Mouse (Mus musculus): Measurements from ENCODE around the gene Fgfr2. TPM values are rescaled to one million over a fixed set of nuclear protein-coding genes. Genes with fewer than 3 reads are reported as not detected.

The Fgfr2 gene
- polyA plus RNA-seq, 1 experiment = 0.17 TPM

- TF ChIP-seq TCF12 (IDR thresholded peaks at IDR 0.05; ENCODE audit: insufficient read depth, poor library complexity, severe bottlenecking) = no peak
- TF ChIP-seq USF1 (IDR thresholded peaks at IDR 0.05; ENCODE audit: low read depth) = no peak
- TF ChIP-seq SRF (IDR thresholded peaks at IDR 0.05; ENCODE audit: control insufficient read depth, insufficient read length, low read depth) = no peak
- no peak for TF ChIP-seq E2F4 (IDR thresholded peaks at IDR 0.05; ENCODE audit: insufficient read depth)
- TF ChIP-seq MYOD1 (IDR thresholded peaks at IDR 0.05; ENCODE audit: control insufficient read depth in 1 of 3, insufficient read length in 2 of 3, low read depth in 2 of 3) = no peak
- no peak for TF ChIP-seq MYOG (IDR thresholded peaks at IDR 0.05; ENCODE audit: control insufficient read depth in 1 of 3, insufficient read depth in 1 of 3, insufficient read length in 2 of 3, low read depth in 2 of 3)
- no peak for TF ChIP-seq POLR2AphosphoS2 (IDR thresholded peaks at IDR 0.05; ENCODE audit: insufficient read length, low read depth)
- TF ChIP-seq POLR2A (IDR thresholded peaks at IDR 0.05; ENCODE audit: insufficient read length, low read depth) = no peak
- no peak for TF ChIP-seq MAX (IDR thresholded peaks at IDR 0.05; ENCODE audit: low read depth)
- no peak for TF ChIP-seq TCF3 (IDR thresholded peaks at IDR 0.05; ENCODE audit: insufficient read length, low read depth)
- TF ChIP-seq REST (IDR thresholded peaks at IDR 0.05; ENCODE audit: insufficient read depth, insufficient read length) = no peak
- TF ChIP-seq CEBPB (IDR thresholded peaks at IDR 0.05; ENCODE audit: insufficient read depth, poor library complexity, severe bottlenecking) = no peak
- H3K4me3 ChIP-seq = no peak overlapping the region
- H3K36me3 ChIP-seq (ENCODE audit: control insufficient read depth, insufficient read depth) = no peaks in the 10 kb centered on the region
- H3ac ChIP-seq (ENCODE audit: control insufficient read depth, insufficient read length) = no peak overlapping the region
- H3K4me2 ChIP-seq (ENCODE audit: low read depth) = no peak overlapping the region
- H3K27me3 ChIP-seq (ENCODE audit: control insufficient read depth, insufficient read depth, insufficient read length) = no peaks in the 10 kb centered on the region
- H3K79me2 ChIP-seq (ENCODE audit: control insufficient read depth, insufficient read depth) = no peaks in the 10 kb centered on the region
These were observed 891.7 kb downstream of the Fgfr2 start for GRCm38 (mm10) chr7:132231476-132231875.

GRCm38 (mm10) chr7:132230961-132231360, 892.2 kb downstream of the Fgfr2 start:
- Histone ChIP-seq H3K4me2 (ENCODE audit: low read depth) (no peak overlapping the region), H3ac (ENCODE audit: control insufficient read depth, insufficient read length) (no peak overlapping the region), H3K4me3 (no peak overlapping the region), H3K79me2 (ENCODE audit: control insufficient read depth, insufficient read depth) (no peaks in the 10 kb centered on the region), H3K27me3 (ENCODE audit: control insufficient read depth, insufficient read depth, insufficient read length) (no peaks in the 10 kb centered on the region), H3K36me3 (ENCODE audit: control insufficient read depth, insufficient read depth) (no peaks in the 10 kb centered on the region)
- TF ChIP-seq SRF (IDR thresholded peaks at IDR 0.05; ENCODE audit: control insufficient read depth, insufficient read length, low read depth) (no peak), POLR2AphosphoS2 (IDR thresholded peaks at IDR 0.05; ENCODE audit: insufficient read length, low read depth) (no peak), MYOG (IDR thresholded peaks at IDR 0.05; ENCODE audit: control insufficient read depth in 1 of 3, insufficient read depth in 1 of 3, insufficient read length in 2 of 3, low read depth in 2 of 3) (no peak), REST (IDR thresholded peaks at IDR 0.05; ENCODE audit: insufficient read depth, insufficient read length) (no peak), CEBPB (IDR thresholded peaks at IDR 0.05; ENCODE audit: insufficient read depth, poor library complexity, severe bottlenecking) (no peak), MYOD1 (IDR thresholded peaks at IDR 0.05; ENCODE audit: control insufficient read depth in 1 of 3, insufficient read length in 2 of 3, low read depth in 2 of 3) (no peak), E2F4 (IDR thresholded peaks at IDR 0.05; ENCODE audit: insufficient read depth) (no peak), TCF12 (IDR thresholded peaks at IDR 0.05; ENCODE audit: insufficient read depth, poor library complexity, severe bottlenecking) (no peak), TCF3 (IDR thresholded peaks at IDR 0.05; ENCODE audit: insufficient read length, low read depth) (no peak), POLR2A (IDR thresholded peaks at IDR 0.05; ENCODE audit: insufficient read length, low read depth) (no peak), MAX (IDR thresholded peaks at IDR 0.05; ENCODE audit: low read depth) (no peak), USF1 (IDR thresholded peaks at IDR 0.05; ENCODE audit: low read depth) (no peak)

GRCm38 (mm10) chr7:132227075-132227640, 896.0 kb downstream of the Fgfr2 start:
- Histone ChIP-seq H3K36me3 (ENCODE audit: control insufficient read depth, insufficient read depth) (no peaks in the 10 kb centered on the region), H3K79me2 (ENCODE audit: control insufficient read depth, insufficient read depth) (no peaks in the 10 kb centered on the region), H3ac (ENCODE audit: control insufficient read depth, insufficient read length) (no peak overlapping the region), H3K4me2 (ENCODE audit: low read depth) (no peak overlapping the region), H3K27me3 (ENCODE audit: control insufficient read depth, insufficient read depth, insufficient read length) (peaks cover 13% of the 10 kb centered on the region), H3K4me3 (no peak overlapping the region)
- TF ChIP-seq SRF (IDR thresholded peaks at IDR 0.05; ENCODE audit: control insufficient read depth, insufficient read length, low read depth) = no peak
- TF ChIP-seq POLR2A (IDR thresholded peaks at IDR 0.05; ENCODE audit: insufficient read length, low read depth) = no peak
- TF ChIP-seq TCF3 (IDR thresholded peaks at IDR 0.05; ENCODE audit: insufficient read length, low read depth) = no peak
- no peak for TF ChIP-seq CEBPB (IDR thresholded peaks at IDR 0.05; ENCODE audit: insufficient read depth, poor library complexity, severe bottlenecking)
- no peak for TF ChIP-seq MYOD1 (IDR thresholded peaks at IDR 0.05; ENCODE audit: control insufficient read depth in 1 of 3, insufficient read length in 2 of 3, low read depth in 2 of 3)
- no peak for TF ChIP-seq E2F4 (IDR thresholded peaks at IDR 0.05; ENCODE audit: insufficient read depth)
- TF ChIP-seq USF1 (IDR thresholded peaks at IDR 0.05; ENCODE audit: low read depth) = no peak
- TF ChIP-seq POLR2AphosphoS2 (IDR thresholded peaks at IDR 0.05; ENCODE audit: insufficient read length, low read depth) = no peak
- TF ChIP-seq REST (IDR thresholded peaks at IDR 0.05; ENCODE audit: insufficient read depth, insufficient read length) = no peak
- no peak for TF ChIP-seq MYOG (IDR thresholded peaks at IDR 0.05; ENCODE audit: control insufficient read depth in 1 of 3, insufficient read depth in 1 of 3, insufficient read length in 2 of 3, low read depth in 2 of 3)
- TF ChIP-seq MAX (IDR thresholded peaks at IDR 0.05; ENCODE audit: low read depth) = no peak
- no peak for TF ChIP-seq TCF12 (IDR thresholded peaks at IDR 0.05; ENCODE audit: insufficient read depth, poor library complexity, severe bottlenecking)

- Histone ChIP-seq H3K27me3 (ENCODE audit: control insufficient read depth, insufficient read depth, insufficient read length) (peaks cover 13% of the 10 kb centered on the region), H3ac (ENCODE audit: control insufficient read depth, insufficient read length) (no peak overlapping the region), H3K4me3 (no peak overlapping the region), H3K4me2 (ENCODE audit: low read depth) (no peak overlapping the region), H3K36me3 (ENCODE audit: control insufficient read depth, insufficient read depth) (no peaks in the 10 kb centered on the region), H3K79me2 (ENCODE audit: control insufficient read depth, insufficient read depth) (no peaks in the 10 kb centered on the region)
- TF ChIP-seq SRF (IDR thresholded peaks at IDR 0.05; ENCODE audit: control insufficient read depth, insufficient read length, low read depth) (no peak), TCF3 (IDR thresholded peaks at IDR 0.05; ENCODE audit: insufficient read length, low read depth) (no peak), E2F4 (IDR thresholded peaks at IDR 0.05; ENCODE audit: insufficient read depth) (no peak), TCF12 (IDR thresholded peaks at IDR 0.05; ENCODE audit: insufficient read depth, poor library complexity, severe bottlenecking) (no peak), USF1 (IDR thresholded peaks at IDR 0.05; ENCODE audit: low read depth) (no peak), POLR2A (IDR thresholded peaks at IDR 0.05; ENCODE audit: insufficient read length, low read depth) (no peak), CEBPB (IDR thresholded peaks at IDR 0.05; ENCODE audit: insufficient read depth, poor library complexity, severe bottlenecking) (no peak), REST (IDR thresholded peaks at IDR 0.05; ENCODE audit: insufficient read depth, insufficient read length) (no peak), MAX (IDR thresholded peaks at IDR 0.05; ENCODE audit: low read depth) (no peak), MYOD1 (IDR thresholded peaks at IDR 0.05; ENCODE audit: control insufficient read depth in 1 of 3, insufficient read length in 2 of 3, low read depth in 2 of 3) (no peak), POLR2AphosphoS2 (IDR thresholded peaks at IDR 0.05; ENCODE audit: insufficient read length, low read depth) (no peak)
These were observed 896.6 kb downstream of the Fgfr2 start for GRCm38 (mm10) chr7:132226379-132227074.
